Mouse (Mus musculus): ENCODE measurements at regions not wholly inside any gene's neighbourhood (a gene's known extent, or its start where the extent isn't known, plus 50 kb on each side); places are given as distances from the start of the nearest gene placed in this dataset.

GRCm38 (mm10) chr8:26524237-26524636 is 404.9 kb downstream of the Gm45692 start:
- no peak for DNase-seq (ENCODE audit: low read depth)

DNA sequence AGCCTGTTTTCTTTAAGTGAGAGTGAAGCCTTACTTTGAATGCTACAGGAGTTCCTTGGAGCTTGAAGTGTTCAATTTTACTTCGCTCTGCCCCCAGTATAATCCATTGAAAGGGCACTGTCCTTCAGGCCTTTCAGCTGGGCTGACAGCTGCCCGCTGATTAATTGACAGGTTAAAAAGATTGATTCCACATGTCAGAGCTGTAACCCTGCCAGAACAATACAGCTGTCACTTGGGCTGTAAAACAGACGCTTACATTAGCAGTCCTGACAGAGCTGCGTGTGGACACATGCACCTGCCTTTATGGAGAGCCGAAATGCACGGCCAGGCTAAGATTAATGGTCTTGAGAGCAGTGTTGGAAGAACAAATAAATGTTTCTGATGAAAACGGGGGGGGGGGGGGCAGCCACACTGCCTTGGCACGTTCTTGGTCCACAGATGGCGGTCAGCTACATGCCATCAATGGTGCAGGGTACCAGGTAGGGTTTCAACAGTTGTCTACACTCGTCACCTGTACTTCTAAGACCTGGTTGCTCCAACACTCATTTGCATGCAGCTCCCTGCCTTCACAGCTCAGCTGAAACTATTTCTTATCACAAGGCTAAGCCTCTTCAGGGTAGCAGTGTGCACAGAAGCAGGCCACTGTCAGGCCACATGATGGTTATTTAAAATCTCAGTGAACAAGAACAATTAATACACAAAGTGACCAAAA is 407.3 kb downstream of the Gm45692 start:
- no peak for DNase-seq (ENCODE audit: low read depth)

DNA sequence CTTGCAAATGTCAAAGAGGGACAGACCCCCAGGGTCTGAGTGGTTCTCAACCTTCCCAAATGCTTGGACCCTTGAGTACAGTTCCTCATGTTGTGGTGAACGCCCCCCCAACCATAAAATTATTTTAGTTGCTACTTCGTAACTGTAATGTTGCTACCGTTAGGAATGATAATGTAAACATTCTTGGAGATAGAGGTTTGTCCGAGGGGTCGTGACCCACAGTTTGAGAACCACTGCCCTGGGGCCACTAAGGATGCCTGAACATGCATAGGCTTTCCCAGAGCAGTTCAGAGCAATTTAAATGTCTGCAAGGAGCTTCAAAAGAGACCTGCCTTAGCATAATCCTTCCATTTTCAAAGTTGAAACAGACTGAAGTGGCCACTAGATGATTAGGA is 407.8 kb downstream of the Gm45692 start:
- DNase-seq (ENCODE audit: low read depth) = no peak

DNA sequence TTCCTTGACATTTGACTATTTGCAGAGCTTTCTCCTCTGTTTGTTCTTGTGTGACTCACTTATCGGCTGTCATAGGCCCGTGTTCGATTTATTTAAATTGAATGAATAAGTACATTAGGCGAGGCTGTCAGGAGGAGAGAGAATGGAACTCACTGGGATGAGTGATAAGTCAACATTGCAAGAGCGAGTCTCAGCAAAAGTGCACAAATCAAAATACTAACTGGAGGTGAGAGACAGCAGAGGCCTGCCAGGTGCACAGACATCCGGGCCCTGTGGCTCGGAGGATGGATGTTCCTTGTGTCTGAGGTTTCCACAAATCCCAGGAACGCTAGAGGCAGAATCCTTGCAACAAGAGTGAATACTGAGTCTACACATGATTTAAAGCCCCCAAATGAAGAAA is 410.6 kb downstream of the Gm45692 start:
- no peak for DNase-seq (ENCODE audit: low read depth)

- DNase-seq (ENCODE audit: low read depth) = no peak
Measured at GRCm38 (mm10) chr8:26533444-26534421, 414.4 kb downstream of the Gm45692 start.

GRCm38 (mm10) chr8:26535816-26536215 is 416.5 kb downstream of the Gm45692 start:
- no peak for DNase-seq (ENCODE audit: low read depth)

- no peak for DNase-seq (ENCODE audit: low read depth)
Measured at GRCm38 (mm10) chr8:26553691-26554090, 423.4 kb upstream of the Zfp703 start.

- DNase-seq (ENCODE audit: low read depth) = no peak
Measured at GRCm38 (mm10) chr8:26559196-26559595, 417.9 kb upstream of the Zfp703 start.

- DNase-seq (ENCODE audit: low read depth) = no peak
Measured at GRCm38 (mm10) chr8:26563151-26563550, 414.0 kb upstream of the Zfp703 start.

- no peak for DNase-seq (ENCODE audit: low read depth)
Measured at GRCm38 (mm10) chr8:26564254-26564653, 412.9 kb upstream of the Zfp703 start.

- no peak for DNase-seq (ENCODE audit: low read depth)
Measured at GRCm38 (mm10) chr8:26568423-26569060, 408.6 kb upstream of the Zfp703 start.

- no peak for DNase-seq (ENCODE audit: low read depth)
Measured at GRCm38 (mm10) chr8:26588841-26589240, 388.3 kb upstream of the Zfp703 start.

GRCm38 (mm10) chr8:26590591-26591212 is 386.4 kb upstream of the Zfp703 start:
- no peak for DNase-seq (ENCODE audit: low read depth)

- DNase-seq (ENCODE audit: low read depth) = no peak
Measured at GRCm38 (mm10) chr8:26591266-26591665, 385.9 kb upstream of the Zfp703 start.

DNA sequence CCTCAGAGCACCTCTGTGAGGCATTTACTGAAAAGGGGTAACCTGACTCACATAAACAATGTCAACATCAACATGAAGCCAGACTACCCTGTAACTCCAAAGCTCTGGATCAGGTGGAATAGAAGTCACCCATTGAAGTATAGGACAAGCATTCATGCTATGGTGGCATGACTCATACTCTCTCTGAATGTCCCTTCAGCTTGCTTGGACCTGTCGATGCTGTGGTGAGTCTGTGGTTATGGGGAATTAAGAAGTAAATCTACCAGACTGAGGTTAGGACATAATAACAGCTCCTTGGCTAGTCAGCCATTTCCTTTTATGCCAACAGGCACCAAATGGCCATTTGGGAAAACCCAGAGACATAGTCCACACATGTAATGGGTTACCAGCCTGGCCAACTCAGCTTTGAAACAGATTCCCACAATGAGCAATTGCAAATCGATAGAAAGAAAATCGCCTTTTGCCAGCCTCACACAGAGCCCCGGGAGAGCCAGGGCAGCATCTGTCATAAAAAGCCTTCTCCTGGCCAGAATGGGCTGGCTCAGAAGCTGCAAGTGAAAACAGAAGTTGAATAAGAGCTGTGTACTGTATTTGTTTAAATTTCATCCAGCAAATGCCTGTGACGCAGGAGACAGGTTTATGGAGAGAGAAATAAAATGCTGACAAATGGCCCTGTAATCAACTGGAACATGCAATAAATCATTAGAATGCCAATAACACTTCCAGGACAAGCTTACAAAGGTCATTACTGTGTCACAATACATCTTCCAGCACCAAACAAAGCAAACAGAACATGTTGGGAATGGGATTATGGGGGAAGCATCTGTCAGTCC is 383.4 kb upstream of the Zfp703 start:
- DNase-seq (ENCODE audit: low read depth) = no peak

GRCm38 (mm10) chr8:26594369-26594920 is 382.7 kb upstream of the Zfp703 start:
- DNase-seq (ENCODE audit: low read depth) = no peak

- no peak for DNase-seq (ENCODE audit: low read depth)
Measured at GRCm38 (mm10) chr8:26595431-26596018, 381.6 kb upstream of the Zfp703 start.

- DNase-seq (ENCODE audit: low read depth) = no peak
Measured at GRCm38 (mm10) chr8:26596665-26597362, 380.3 kb upstream of the Zfp703 start.

- no peak for DNase-seq (ENCODE audit: low read depth)
Measured at GRCm38 (mm10) chr8:26598520-26598919, 378.6 kb upstream of the Zfp703 start.

DNA sequence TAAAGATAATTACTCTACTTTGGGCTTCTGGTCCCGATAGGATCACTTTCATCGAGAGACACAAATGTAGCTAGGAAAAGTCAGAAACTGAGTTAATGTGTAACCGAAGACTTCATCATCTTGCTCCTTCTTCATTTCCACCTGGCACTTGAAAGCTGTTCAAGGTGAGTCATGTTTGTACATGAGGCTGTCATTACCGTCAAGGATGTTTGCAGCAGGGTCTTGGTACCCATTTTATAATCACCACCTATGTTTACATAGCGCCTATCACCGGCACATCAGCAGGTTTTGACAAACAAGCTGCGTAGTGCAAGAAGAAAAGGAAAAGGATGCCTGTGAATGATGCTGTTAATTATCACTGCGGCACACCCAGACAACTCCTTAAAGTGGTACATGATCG is 377.0 kb upstream of the Zfp703 start:
- no peak for DNase-seq (ENCODE audit: low read depth)

All from c-Kit-positive CD71-positive TER-119-negative erythroid progenitor cells, embryonic 14.5 days (primary cell).